Mouse (Mus musculus) embryonic facial prominence, embryonic 14.5 days (tissue): Measurements from ENCODE around the gene Kiss1r. TPM values are rescaled to one million over a fixed set of nuclear protein-coding genes. Genes with fewer than 3 reads are reported as not detected.
"Not testable (repeated sequence)": the region's sequence is repeated elsewhere in the genome, so short reads cannot be mapped to it uniquely, and the experiment has no call there.

Source experiments
- ATAC-seq: fragments of 200-750 bp; cut with Nextera tagmentation; 2 replicates; pipeline ENCODE4 v1.8.0; 2017; ENCODE audit warnings: low read depth, moderate number of reproducible peaks, moderate TSS enrichment
- DNase-seq: peaks from one replicate; pipeline ENCODE4 v3.0.0-alpha.2; 2015; ENCODE audit warnings: low spot score
- H3K27ac ChIP-seq: fragments of 300-500 bp; sonication (generic); replicated peaks from 2 replicates; pipeline ENCODE4 v1.5.1; 2014; ENCODE audit warnings: low read depth, mild to moderate bottlenecking, low read length, moderate library complexity
- H3K27me3 ChIP-seq: fragments of 300-500 bp; sonication (generic); replicated peaks from 2 replicates; pipeline ENCODE4 v1.6.1; 2014; ENCODE audit warnings: low read length; ENCODE audit not compliant: control insufficient read depth, insufficient read depth
- H3K36me3 ChIP-seq: fragments of 300-500 bp; sonication (generic); 2 replicates; pipeline ENCODE4 v1.6.1; 2014; ENCODE audit warnings: low read length, mixed read lengths; ENCODE audit not compliant: control insufficient read depth, insufficient read depth
- H3K4me1 ChIP-seq: fragments of 300-500 bp; sonication (generic); 2 replicates; pipeline ENCODE4 v1.6.1; 2014; ENCODE audit warnings: antibody characterized with exemption, low read length; ENCODE audit not compliant: control insufficient read depth, insufficient read depth
- H3K4me2 ChIP-seq: fragments of 300-500 bp; sonication (generic); 2 replicates; pipeline ENCODE4 v1.6.1; 2014; ENCODE audit warnings: low read depth, mild to moderate bottlenecking, low read length, moderate library complexity, mixed read lengths
- H3K4me3 ChIP-seq: fragments of 300-500 bp; sonication (generic); 2 replicates; pipeline ENCODE4 v1.5.1; 2014; ENCODE audit warnings: low read depth, mild to moderate bottlenecking, low read length
- H3K9ac ChIP-seq: fragments of 300-500 bp; sonication (generic); 2 replicates; pipeline ENCODE4 v1.6.1; 2014; ENCODE audit warnings: low read depth, mild to moderate bottlenecking, low read length, moderate library complexity, mixed read lengths
- H3K9me3 ChIP-seq: fragments of 300-500 bp; sonication (generic); 2 replicates; pipeline ENCODE4 v1.6.1; 2016; ENCODE audit warnings: low read length; ENCODE audit not compliant: control insufficient read depth
- WGBS: fragments of 180-500 bp; shearing (Covaris S2); extraction: QIAGEN DNeasy Blood & Tissue Kit; methylation state at CpG from one replicate; pipeline ENCODE4 v1.1.7; 2014; 5-methylcytosine and 5-hydroxymethylcytosine counted together
- polyA plus RNA-seq: library from polyadenylated mRNA; unstranded; fragments of >200 nt; fragmentation: Nextera tagmentation; extraction: Ambion mirVana; gene quantifications from 2 replicates; pipeline ENCODE4 v1.2.1, GENCODE M21; 2014

Gene Kiss1r
- polyA plus RNA-seq, 1 experiment from 2014 or later, result 0.56 TPM

DNA sequence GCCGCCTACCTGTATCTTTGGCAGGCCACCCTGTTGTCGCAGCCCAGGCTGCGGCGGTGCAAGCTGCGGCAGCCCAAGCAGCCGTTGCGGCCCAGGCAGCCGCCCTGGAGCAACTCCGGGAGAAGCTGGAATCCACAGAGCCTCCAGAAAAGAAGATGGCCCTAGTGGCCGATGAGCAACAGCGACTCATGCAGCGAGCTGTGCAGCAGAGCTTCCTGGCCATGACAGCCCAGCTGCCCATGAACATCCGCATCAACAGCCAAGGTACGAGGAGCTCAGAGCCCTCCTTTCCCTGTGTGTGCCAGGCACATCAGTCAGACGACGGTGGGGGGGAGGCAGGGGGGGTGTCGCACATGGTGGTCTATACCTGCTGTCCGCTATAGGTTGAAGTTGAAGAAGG, 33.9 kb downstream of the Kiss1r start:
- no peak overlapping the region for H3K27ac ChIP-seq
- WGBS, result 84% methylated on average over 18 of the region's 18 CpGs
- H3K36me3 ChIP-seq, result peaks cover 49% of the 10 kb centered on the region
- peaks cover 5% of the 10 kb centered on the region; the same call in 1 of the 2 replicates for H3K4me1 ChIP-seq
- H3K9me3 ChIP-seq, result no peaks in the 10 kb centered on the region
- no peaks in the 10 kb centered on the region for H3K27me3 ChIP-seq
- no peak overlapping the region for H3K9ac ChIP-seq
- H3K4me3 ChIP-seq, result no peak overlapping the region
- no peak overlapping the region for H3K4me2 ChIP-seq
- ATAC-seq (no peak), DNase-seq (no peak)

- Histone ChIP-seq H3K9ac (no peak overlapping the region), H3K36me3 (peaks cover 37% of the 10 kb centered on the region), H3K27me3 (no peaks in the 10 kb centered on the region), H3K27ac (no peak overlapping the region), H3K4me3 (no peak overlapping the region), H3K9me3 (no peaks in the 10 kb centered on the region), H3K4me1 (no peaks in the 10 kb centered on the region), H3K4me2 (no peak overlapping the region)
- ATAC-seq (no peak), DNase-seq (no peak)
- WGBS, result 91% methylated on average over 6 of the region's 6 CpGs
These were observed 37.2 kb downstream of the Kiss1r start for GRCm38 (mm10) chr10:79953946-79954345.

GRCm38 (mm10) chr10:79955691-79956090, 38.9 kb downstream of the Kiss1r start:
- Histone ChIP-seq H3K36me3 (peaks cover 19% of the 10 kb centered on the region), H3K27ac (no peak overlapping the region), H3K4me2 (no peak overlapping the region), H3K27me3 (no peaks in the 10 kb centered on the region), H3K9me3 (no peaks in the 10 kb centered on the region), H3K4me3 (no peak overlapping the region), H3K4me1 (peaks cover 1% of the 10 kb centered on the region; the same call in 1 of the 2 replicates), H3K9ac (peak overlapping the region; percentile 30; the same call in 1 of the 2 replicates)
- DNase-seq (no peak), ATAC-seq (no peak)
- WGBS, result 77% methylated on average over 9 of the region's 9 CpGs

DNA sequence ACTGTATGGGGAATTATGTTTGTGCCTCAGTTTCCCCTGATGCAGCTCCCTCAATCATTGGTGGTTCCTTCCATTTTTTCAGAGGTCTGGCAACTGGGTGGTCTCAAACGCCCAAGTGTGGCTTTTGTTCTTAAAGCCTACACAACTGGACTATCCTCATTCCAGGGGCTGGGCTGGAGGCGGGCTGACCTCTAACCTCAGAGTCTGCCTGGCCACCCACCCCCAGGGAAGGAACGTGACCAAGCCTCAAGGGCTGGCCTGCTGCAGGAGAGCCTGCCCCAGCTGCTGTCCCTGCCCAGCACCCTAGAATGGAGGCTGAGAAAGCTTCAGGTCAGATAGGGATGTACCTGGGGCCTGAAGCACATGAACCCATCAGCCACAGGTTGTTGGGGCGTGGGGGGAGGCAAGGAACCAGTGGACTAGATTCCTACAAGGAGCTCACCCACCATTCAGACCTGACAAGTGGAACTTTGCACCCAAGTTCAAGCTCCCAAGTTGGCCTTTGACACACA, 39.9 kb downstream of the Kiss1r start:
- ATAC-seq (no peak), DNase-seq (no peak)
- Histone ChIP-seq H3K4me2 (no peak overlapping the region), H3K9ac (no peak overlapping the region), H3K4me1 (peaks cover 6% of the 10 kb centered on the region), H3K27me3 (no peaks in the 10 kb centered on the region), H3K4me3 (no peak overlapping the region), H3K9me3 (no peaks in the 10 kb centered on the region), H3K36me3 (peaks cover 9% of the 10 kb centered on the region), H3K27ac (no peak overlapping the region)
- WGBS, result 12% methylated on average over 4 of the region's 4 CpGs

DNA sequence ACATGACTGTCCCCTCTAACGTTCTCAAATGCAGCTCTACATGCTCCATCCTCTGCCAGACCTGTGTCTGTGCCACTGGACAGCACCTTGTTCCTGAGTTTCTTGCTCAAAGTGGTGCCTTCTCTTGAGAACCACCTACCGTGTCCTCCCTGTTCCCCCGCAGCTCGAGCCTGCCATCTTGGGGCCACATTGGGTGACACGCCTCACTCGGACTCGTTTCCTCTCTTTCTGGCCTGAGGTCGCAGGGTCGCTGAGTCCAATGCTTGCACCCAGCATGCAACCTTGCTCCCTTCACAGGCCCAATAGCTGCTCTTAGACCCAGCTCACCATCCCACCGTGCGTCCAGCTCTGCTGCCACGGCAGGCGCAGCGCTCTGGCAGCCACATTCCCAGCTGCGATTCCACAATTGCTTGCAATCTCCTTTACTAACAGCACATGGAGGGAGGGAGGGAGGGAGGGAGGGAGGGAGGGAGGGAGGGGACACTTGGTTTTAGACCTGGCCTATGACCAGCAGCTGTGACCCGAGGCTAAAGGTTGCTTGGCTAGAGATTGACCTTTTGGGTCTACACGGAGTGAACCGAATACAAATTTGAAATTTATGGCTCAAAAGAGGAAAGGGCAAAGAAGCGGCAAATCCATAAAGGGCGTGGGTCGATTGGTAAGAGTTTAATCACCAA, 41.5 kb downstream of the Kiss1r start:
- 14% methylated on average over 21 of the region's 21 CpGs for WGBS
- H3K36me3 ChIP-seq, result peaks cover 10% of the 10 kb centered on the region
- no peaks in the 10 kb centered on the region for H3K27me3 ChIP-seq
- no peaks in the 10 kb centered on the region for H3K9me3 ChIP-seq
- H3K27ac ChIP-seq, result no peak overlapping the region
- H3K4me1 ChIP-seq, result peaks cover 6% of the 10 kb centered on the region
- no peak for ATAC-seq
- H3K9ac ChIP-seq, result no peak overlapping the region
- H3K4me3 ChIP-seq, result no peak overlapping the region; the same call in 1 of the 2 replicates
- 0 out of 2 replicates have a peak overlapping the region, but pooled peaks have one; percentile 31 for H3K4me2 ChIP-seq
- DNase-seq, result peak; percentile 75

GRCm38 (mm10) chr10:79959412-79959811, 42.6 kb downstream of the Kiss1r start:
- H3K9me3 ChIP-seq, H3K9ac ChIP-seq, H3K27ac ChIP-seq, H3K27me3 ChIP-seq, DNase-seq, H3K4me1 ChIP-seq: not testable (repeated sequence)
- WGBS, result 32% methylated on average over 10 of the region's 10 CpGs
- ATAC-seq, result 0 out of 2 replicates have a peak, but pooled peaks have one; percentile 31
- peak overlapping the region; percentile 87 for H3K4me2 ChIP-seq
- H3K4me3 ChIP-seq, result peak overlapping the region; percentile 99
- peaks cover 21% of the 10 kb centered on the region for H3K36me3 ChIP-seq

- DNase-seq (peak; percentile 99), ATAC-seq (peak; percentile 96)
- no peaks in the 10 kb centered on the region for H3K27me3 ChIP-seq
- peak within 1 kb of the TSS; percentile 87 for H3K4me2 ChIP-seq
- no peaks in the 10 kb centered on the region for H3K9me3 ChIP-seq
- peak within 1 kb of the TSS; percentile 74; the same call in 1 of the 2 replicates for H3K27ac ChIP-seq
- WGBS, result under 1% methylated on average over 48 of the region's 61 CpGs
- peaks cover 27% of the 10 kb centered on the region for H3K36me3 ChIP-seq
- H3K4me1 ChIP-seq, result peaks cover 6% of the 10 kb centered on the region
- peak within 1 kb of the TSS; percentile 99 for H3K4me3 ChIP-seq
- H3K9ac ChIP-seq, result peak within 1 kb of the TSS; percentile 85
These were observed 43.3 kb downstream of the Kiss1r start, which contains the start of gene Wdr18 for GRCm38 (mm10) chr10:79959847-79960601. TSS of gene Wdr18 (plus strand) at chr10:79960152.

GRCm38 (mm10) chr10:79960671-79961294, 44.0 kb downstream of the Kiss1r start:
- 13% methylated on average over 10 of the region's 10 CpGs for WGBS
- H3K4me2 ChIP-seq, result peak overlapping the region; percentile 87
- H3K9me3 ChIP-seq, result no peaks in the 10 kb centered on the region
- peak overlapping the region; percentile 85 for H3K9ac ChIP-seq
- peak overlapping the region; percentile 99 for H3K4me3 ChIP-seq
- H3K4me1 ChIP-seq, result peaks cover 6% of the 10 kb centered on the region
- no peak overlapping the region for H3K27ac ChIP-seq
- peaks cover 35% of the 10 kb centered on the region for H3K36me3 ChIP-seq
- no peak for ATAC-seq
- H3K27me3 ChIP-seq, result no peaks in the 10 kb centered on the region
- no peak for DNase-seq
